Mouse (Mus musculus): Measurements from ENCODE around the gene Men1. TPM values are rescaled to one million over a fixed set of nuclear protein-coding genes. Genes with fewer than 3 reads are reported as not detected.

Men1 gene
- polyA plus RNA-seq, 1 experiment from 2014 or later = 61.3 TPM

DNA sequence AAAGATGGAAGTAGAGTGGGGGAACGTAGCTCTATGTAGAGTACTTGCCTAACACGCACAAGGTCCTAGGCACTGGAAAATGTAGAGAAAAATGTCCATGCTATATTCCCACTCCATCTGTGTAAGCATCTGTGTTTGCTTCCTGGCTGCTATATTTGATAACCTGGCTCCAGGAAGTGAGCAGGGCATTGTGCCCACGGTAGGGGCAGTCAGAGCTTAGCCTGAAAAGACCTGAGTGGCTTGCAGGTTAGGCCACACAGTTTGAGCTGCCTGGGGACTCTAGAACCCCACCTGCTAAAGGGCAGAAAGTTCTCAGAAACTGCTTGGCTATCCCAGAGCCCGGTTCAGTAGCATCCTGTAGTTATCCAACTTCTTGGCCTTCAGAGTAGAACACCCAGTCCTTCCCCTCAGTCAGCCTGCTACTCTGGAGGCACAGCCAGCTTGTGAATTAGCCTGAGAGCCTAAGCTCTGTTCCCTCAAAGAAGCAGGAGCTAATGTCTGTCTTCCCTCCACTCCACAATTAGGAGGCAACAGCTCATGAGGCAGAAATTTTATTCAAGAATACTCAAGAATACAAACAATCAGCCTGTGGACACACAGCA is 47.6 kb downstream of the Men1 start:
- no peaks in the 10 kb centered on the region for H3K9me3 ChIP-seq (ENCODE audit: control insufficient read depth, low read length)
- 72% methylated on average over 4 of the region's 4 CpGs for WGBS
- H3K9ac ChIP-seq (ENCODE audit: low read depth, low read length) = no peak overlapping the region
- ATAC-seq = no peak
- H3K27me3 ChIP-seq (replicated peaks; ENCODE audit: control insufficient read depth, insufficient read depth, low read length) = no peaks in the 10 kb centered on the region
- H3K4me2 ChIP-seq (ENCODE audit: low read depth, low read length) = no peak overlapping the region
- H3K27ac ChIP-seq (ENCODE audit: low read length) = no peak overlapping the region
- H3K4me1 ChIP-seq (ENCODE audit: control insufficient read depth, insufficient read depth, low read length) = peaks cover 22% of the 10 kb centered on the region
- no peak overlapping the region for H3K4me3 ChIP-seq (ENCODE audit: low read length)
- peaks cover 8% of the 10 kb centered on the region; the same call in 1 of the 2 replicates for H3K36me3 ChIP-seq (ENCODE audit: control insufficient read depth, insufficient read depth, low read length)

DNA sequence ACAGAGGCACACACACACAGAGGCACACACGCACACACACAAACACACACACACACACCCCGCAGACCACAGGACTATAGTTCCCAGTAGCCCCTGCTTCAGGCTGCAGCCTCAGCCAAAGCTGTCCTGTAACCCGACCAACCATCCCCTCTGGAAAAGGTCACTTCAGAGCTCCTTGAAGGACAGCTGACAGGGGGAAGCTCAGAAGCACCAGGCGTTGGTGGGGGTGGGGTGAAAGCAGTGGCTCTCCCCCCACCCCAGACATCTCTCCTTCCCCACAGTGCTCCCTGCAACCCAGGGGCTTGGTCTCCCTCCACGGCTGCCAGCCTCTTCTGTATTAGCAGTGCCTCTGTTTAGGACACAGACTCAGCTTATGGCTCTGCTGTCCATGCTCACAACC is 48.7 kb downstream of the Men1 start:
- Histone ChIP-seq H3K4me1 (ENCODE audit: control insufficient read depth, insufficient read depth, low read length) (peaks cover 22% of the 10 kb centered on the region), H3K27me3 (replicated peaks; ENCODE audit: control insufficient read depth, insufficient read depth, low read length) (no peaks in the 10 kb centered on the region), H3K9me3 (ENCODE audit: control insufficient read depth, low read length) (no peaks in the 10 kb centered on the region), H3K9ac (ENCODE audit: low read depth, low read length) (no peak overlapping the region), H3K27ac (ENCODE audit: low read length) (peak overlapping the region; percentile 49; the same call in 1 of the 2 replicates), H3K4me2 (ENCODE audit: low read depth, low read length) (no peak overlapping the region), H3K36me3 (ENCODE audit: control insufficient read depth, insufficient read depth, low read length) (peaks cover 2% of the 10 kb centered on the region; the same call in 1 of the 2 replicates), H3K4me3 (ENCODE audit: low read length) (no peak overlapping the region)
- 47% methylated on average over 5 of the region's 5 CpGs for WGBS
- ATAC-seq = no peak

GRCm38 (mm10) chr19:6384128-6384527 is 49.3 kb downstream of the Men1 start, which contains the start of gene Pygm:
Gene Pygm, plus strand, starts transcription at chr19:6384399.
- H3K9ac ChIP-seq (ENCODE audit: low read depth, low read length) = 0 out of 2 replicates have a peak within 1 kb of the TSS, but pooled peaks have one; percentile 29
- 20% methylated on average over 7 of the region's 7 CpGs for WGBS
- H3K27me3 ChIP-seq (replicated peaks; ENCODE audit: control insufficient read depth, insufficient read depth, low read length) = no peaks in the 10 kb centered on the region
- peak; percentile 43; the same call in 1 of the 2 replicates for ATAC-seq
- H3K4me2 ChIP-seq (ENCODE audit: low read depth, low read length) = no peak within 1 kb of the TSS
- no peaks in the 10 kb centered on the region for H3K9me3 ChIP-seq (ENCODE audit: control insufficient read depth, low read length)
- H3K27ac ChIP-seq (ENCODE audit: low read length) = peak within 1 kb of the TSS; percentile 49; the same call in 1 of the 2 replicates
- no peak within 1 kb of the TSS for H3K4me3 ChIP-seq (ENCODE audit: low read length)
- H3K36me3 ChIP-seq (ENCODE audit: control insufficient read depth, insufficient read depth, low read length) = no peaks in the 10 kb centered on the region
- peaks cover 25% of the 10 kb centered on the region for H3K4me1 ChIP-seq (ENCODE audit: control insufficient read depth, insufficient read depth, low read length)

- 80% methylated on average over 11 of the region's 11 CpGs for WGBS
- Histone ChIP-seq H3K4me3 (ENCODE audit: low read length) (no peak overlapping the region), H3K27me3 (replicated peaks; ENCODE audit: control insufficient read depth, insufficient read depth, low read length) (no peaks in the 10 kb centered on the region), H3K9me3 (ENCODE audit: control insufficient read depth, low read length) (no peaks in the 10 kb centered on the region), H3K4me2 (ENCODE audit: low read depth, low read length) (no peak overlapping the region), H3K36me3 (ENCODE audit: control insufficient read depth, insufficient read depth, low read length) (no peaks in the 10 kb centered on the region), H3K4me1 (ENCODE audit: control insufficient read depth, insufficient read depth, low read length) (peaks cover 33% of the 10 kb centered on the region), H3K27ac (ENCODE audit: low read length) (no peak overlapping the region), H3K9ac (ENCODE audit: low read depth, low read length) (no peak overlapping the region)
- no peak for ATAC-seq
Measured at GRCm38 (mm10) chr19:6384954-6385353, 50.2 kb downstream of the Men1 start.

DNA sequence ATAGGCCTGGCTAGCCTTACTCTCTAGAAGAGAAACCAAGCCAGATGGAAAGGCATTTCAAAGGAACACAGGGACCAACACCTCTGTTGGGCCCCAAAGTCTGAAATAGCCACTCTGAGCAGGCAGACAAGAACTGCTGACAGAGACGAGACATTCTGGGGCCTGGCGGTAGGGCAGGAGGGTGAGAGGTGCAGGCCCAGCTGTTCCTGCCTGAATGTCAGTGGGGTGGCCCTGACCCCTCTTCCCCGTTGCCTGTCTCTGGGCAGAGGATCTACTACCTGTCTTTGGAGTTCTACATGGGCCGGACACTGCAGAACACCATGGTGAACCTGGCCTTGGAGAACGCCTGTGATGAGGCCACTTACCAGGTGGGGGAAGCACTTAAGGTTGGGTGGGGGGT is 50.6 kb downstream of the Men1 start:
- Histone ChIP-seq H3K9ac (ENCODE audit: low read depth, low read length) (0 out of 2 replicates have a peak overlapping the region, but pooled peaks have one; percentile 21), H3K4me1 (ENCODE audit: control insufficient read depth, insufficient read depth, low read length) (peaks cover 34% of the 10 kb centered on the region), H3K4me2 (ENCODE audit: low read depth, low read length) (no peak overlapping the region), H3K27me3 (replicated peaks; ENCODE audit: control insufficient read depth, insufficient read depth, low read length) (no peaks in the 10 kb centered on the region), H3K27ac (ENCODE audit: low read length) (no peak overlapping the region), H3K36me3 (ENCODE audit: control insufficient read depth, insufficient read depth, low read length) (no peaks in the 10 kb centered on the region), H3K9me3 (ENCODE audit: control insufficient read depth, low read length) (no peaks in the 10 kb centered on the region), H3K4me3 (ENCODE audit: low read length) (no peak overlapping the region)
- ATAC-seq = no peak
- WGBS = 80% methylated on average over 5 of the region's 5 CpGs

GRCm38 (mm10) chr19:6385821-6386220 is 51.0 kb downstream of the Men1 start:
- 84% methylated on average over 7 of the region's 7 CpGs for WGBS
- Histone ChIP-seq H3K9me3 (ENCODE audit: control insufficient read depth, low read length) (no peaks in the 10 kb centered on the region), H3K36me3 (ENCODE audit: control insufficient read depth, insufficient read depth, low read length) (no peaks in the 10 kb centered on the region), H3K27me3 (replicated peaks; ENCODE audit: control insufficient read depth, insufficient read depth, low read length) (no peaks in the 10 kb centered on the region), H3K4me1 (ENCODE audit: control insufficient read depth, insufficient read depth, low read length) (peaks cover 34% of the 10 kb centered on the region), H3K27ac (ENCODE audit: low read length) (no peak overlapping the region), H3K9ac (ENCODE audit: low read depth, low read length) (no peak overlapping the region), H3K4me3 (ENCODE audit: low read length) (no peak overlapping the region), H3K4me2 (ENCODE audit: low read depth, low read length) (no peak overlapping the region)
- ATAC-seq = no peak

- no peak overlapping the region for H3K9ac ChIP-seq (ENCODE audit: low read depth, low read length)
- H3K27ac ChIP-seq (ENCODE audit: low read length) = no peak overlapping the region
- H3K27me3 ChIP-seq (replicated peaks; ENCODE audit: control insufficient read depth, insufficient read depth, low read length) = no peaks in the 10 kb centered on the region
- H3K9me3 ChIP-seq (ENCODE audit: control insufficient read depth, low read length) = no peaks in the 10 kb centered on the region
- H3K4me2 ChIP-seq (ENCODE audit: low read depth, low read length) = no peak overlapping the region
- peaks cover 34% of the 10 kb centered on the region for H3K4me1 ChIP-seq (ENCODE audit: control insufficient read depth, insufficient read depth, low read length)
- 70% methylated on average over 9 of the region's 9 CpGs for WGBS
- ATAC-seq = no peak
- H3K36me3 ChIP-seq (ENCODE audit: control insufficient read depth, insufficient read depth, low read length) = no peaks in the 10 kb centered on the region
- no peak overlapping the region for H3K4me3 ChIP-seq (ENCODE audit: low read length)
Measured at GRCm38 (mm10) chr19:6386234-6386633, 51.5 kb downstream of the Men1 start.

- Histone ChIP-seq H3K27me3 (replicated peaks; ENCODE audit: control insufficient read depth, insufficient read depth, low read length) (no peaks in the 10 kb centered on the region), H3K9ac (ENCODE audit: low read depth, low read length) (no peak overlapping the region), H3K9me3 (ENCODE audit: control insufficient read depth, low read length) (no peaks in the 10 kb centered on the region), H3K27ac (ENCODE audit: low read length) (no peak overlapping the region), H3K36me3 (ENCODE audit: control insufficient read depth, insufficient read depth, low read length) (0 out of 2 replicates have a peak, but pooled peaks cover 3% of the 10 kb centered on the region), H3K4me2 (ENCODE audit: low read depth, low read length) (no peak overlapping the region), H3K4me1 (ENCODE audit: control insufficient read depth, insufficient read depth, low read length) (peaks cover 34% of the 10 kb centered on the region), H3K4me3 (ENCODE audit: low read length) (no peak overlapping the region)
- ATAC-seq = no peak
- WGBS = 86% methylated on average over 13 of the region's 13 CpGs
Measured at GRCm38 (mm10) chr19:6388006-6388405, 53.2 kb downstream of the Men1 start.

- 5% methylated on average over 16 of the region's 16 CpGs for WGBS
- ATAC-seq = peak; percentile 73
- Histone ChIP-seq H3K9me3 (ENCODE audit: control insufficient read depth, low read length) (no peaks in the 10 kb centered on the region), H3K4me2 (ENCODE audit: low read depth, low read length) (peak overlapping the region; percentile 67), H3K36me3 (ENCODE audit: control insufficient read depth, insufficient read depth, low read length) (0 out of 2 replicates have a peak, but pooled peaks cover 3% of the 10 kb centered on the region), H3K27ac (ENCODE audit: low read length) (no peak overlapping the region; the same call in 1 of the 2 replicates), H3K9ac (ENCODE audit: low read depth, low read length) (peak overlapping the region; percentile 61), H3K4me1 (ENCODE audit: control insufficient read depth, insufficient read depth, low read length) (peaks cover 18% of the 10 kb centered on the region), H3K4me3 (ENCODE audit: low read length) (peak overlapping the region; percentile 48), H3K27me3 (replicated peaks; ENCODE audit: control insufficient read depth, insufficient read depth, low read length) (no peaks in the 10 kb centered on the region)
Measured at GRCm38 (mm10) chr19:6389803-6390202, 55.0 kb downstream of the Men1 start.

All from intestine, embryonic 16.5 days (tissue).